Mouse (Mus musculus): ENCODE results near the gene Napsa.

Napsa gene

DNA sequence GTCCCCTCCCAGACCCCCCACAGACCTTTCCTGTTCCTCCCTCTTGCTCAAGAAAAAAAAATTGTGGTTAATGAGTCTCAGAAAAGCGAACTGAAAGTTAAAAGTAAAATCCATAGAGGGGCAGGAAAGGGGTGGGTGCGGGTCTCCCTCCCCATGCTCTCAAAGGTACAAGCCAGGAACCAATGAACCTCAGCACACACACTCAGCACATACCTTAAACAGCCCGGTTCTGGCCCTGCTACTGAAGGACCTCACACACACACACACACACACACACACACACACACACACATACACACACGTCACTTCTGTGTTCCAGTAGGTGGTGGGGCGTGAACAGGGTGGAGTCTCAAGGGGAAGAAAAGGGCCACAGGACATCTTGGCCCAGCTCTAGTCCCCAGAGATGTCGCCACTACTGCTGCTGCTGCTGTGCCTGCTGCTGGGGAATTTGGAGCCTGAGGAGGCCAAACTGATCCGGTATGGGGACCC lies at the start of gene Napsa:
TSS of gene Napsa (plus strand) at position 168 of the 489 bp plus-strand sequence.
- DNase-seq (ENCODE audit: low spot score): no peak

DNA sequence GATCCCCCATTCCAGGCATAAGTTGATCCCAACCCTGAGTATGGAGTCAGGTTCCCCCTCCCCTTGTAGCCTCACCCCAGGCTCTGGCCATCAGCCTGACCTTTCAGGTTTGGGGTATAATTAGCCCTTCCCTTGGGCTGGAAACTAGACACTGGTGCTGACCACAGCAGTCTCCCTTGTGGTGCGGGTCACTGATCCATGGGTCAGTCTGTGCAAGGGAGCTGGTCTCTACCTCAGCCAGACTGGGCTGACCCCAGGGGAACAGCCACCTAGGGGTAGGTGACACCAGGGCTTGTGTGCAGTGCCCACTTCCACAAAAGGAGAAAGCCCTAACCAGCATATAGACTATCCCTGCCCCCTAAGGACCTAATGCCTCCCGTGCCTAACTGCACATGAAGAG lies 49.1 kb upstream of the Napsa start:
- DNase-seq (ENCODE audit: low spot score): no peak

- no peak for DNase-seq (ENCODE audit: low spot score)
Measured at GRCm38 (mm10) chr7:44524502-44524901, 47.7 kb upstream of the Napsa start, which contains the start of gene Mybpc2. Gene Mybpc2 (minus strand): TSS chr7:44524656.

GRCm38 (mm10) chr7:44525126-44525832 lies 46.9 kb upstream of the Napsa start:
- peak; percentile 84 for DNase-seq (ENCODE audit: low spot score)

DNA sequence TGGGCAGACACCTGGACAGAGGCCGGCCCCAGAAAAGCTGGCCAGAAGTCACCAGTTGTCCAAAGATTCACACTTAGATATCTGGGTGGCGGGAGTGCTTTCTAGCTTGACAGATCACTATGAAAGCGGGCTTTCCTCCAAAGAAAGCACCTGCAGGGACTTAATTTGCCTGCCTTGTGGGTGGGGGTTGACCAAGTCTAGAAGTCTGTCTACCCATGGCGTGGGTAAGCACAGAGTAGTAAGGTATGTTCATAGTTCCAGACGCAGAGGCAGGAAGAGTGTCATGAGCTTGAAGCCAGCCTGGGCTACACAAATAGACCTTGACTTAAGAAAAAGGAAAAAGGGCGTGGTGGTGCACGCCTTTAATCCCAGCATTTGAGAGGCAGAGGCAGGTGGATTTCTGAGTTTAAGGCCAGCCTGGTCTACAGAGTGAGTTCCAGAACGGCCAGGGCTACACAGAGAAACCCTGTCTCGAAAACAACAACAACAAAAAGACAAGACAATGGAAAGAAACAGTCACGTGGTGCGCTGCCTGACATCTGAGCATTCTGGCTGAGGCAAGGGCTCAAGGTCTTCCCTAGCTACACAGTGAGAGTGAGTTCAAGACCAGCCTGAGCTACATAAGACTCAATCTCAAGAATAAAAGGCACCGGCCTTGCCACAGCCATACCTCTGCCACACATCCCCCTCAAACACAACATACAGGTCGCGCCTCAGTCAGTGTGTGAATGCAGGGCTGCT lies 45.6 kb upstream of the Napsa start:
- DNase-seq (ENCODE audit: low spot score): no peak

DNA sequence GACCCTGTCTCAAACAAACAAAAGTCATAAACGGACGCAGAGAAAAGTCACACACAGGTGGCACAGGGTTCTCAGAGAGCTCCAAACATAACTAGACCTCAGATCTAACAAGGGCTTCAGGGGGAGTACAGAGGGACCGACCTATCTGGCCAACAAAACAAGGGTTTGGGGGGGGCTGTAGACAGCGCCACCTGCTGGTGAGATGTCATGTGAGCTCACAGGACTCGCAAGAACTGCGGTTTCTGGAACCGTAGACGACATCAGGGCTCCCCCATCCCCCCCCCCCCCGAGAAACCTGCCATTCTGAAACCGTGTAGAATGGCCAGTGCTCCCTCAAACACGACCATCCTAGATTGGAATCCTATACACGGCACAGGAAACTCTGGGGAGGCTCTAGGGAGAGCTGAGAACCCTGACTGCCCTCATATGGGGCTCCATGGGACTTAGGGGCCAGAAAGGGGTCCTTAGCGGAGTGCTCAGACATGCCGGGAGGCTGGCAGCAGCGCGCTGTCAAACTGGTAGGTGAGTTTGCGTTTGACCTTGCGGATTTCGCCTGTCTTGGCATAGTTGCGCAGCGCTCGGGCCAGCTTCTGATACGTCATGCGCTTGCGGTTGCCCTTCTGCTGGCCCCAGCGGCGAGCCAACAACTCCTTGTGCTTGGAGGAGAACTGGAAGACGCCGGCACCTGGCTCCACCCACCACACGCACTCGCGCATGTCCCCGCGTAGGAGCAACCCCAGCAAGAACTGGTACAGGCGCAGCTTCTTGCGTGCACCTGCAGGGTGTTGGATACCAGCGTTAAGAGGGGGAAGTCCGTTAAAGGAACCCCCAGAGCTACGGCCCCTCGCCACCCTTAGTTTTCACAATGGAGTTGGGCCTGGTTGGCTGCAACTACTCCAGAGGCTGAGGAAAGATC lies 44.4 kb upstream of the Napsa start:
- peak; percentile 66 for DNase-seq (ENCODE audit: low spot score)

- DNase-seq (ENCODE audit: low spot score): no peak
Measured at GRCm38 (mm10) chr7:44529518-44529917, 42.7 kb upstream of the Napsa start.

- no peak for DNase-seq (ENCODE audit: low spot score)
Measured at GRCm38 (mm10) chr7:44530507-44530906, 41.7 kb upstream of the Napsa start.

GRCm38 (mm10) chr7:44531207-44531606 lies 41.0 kb upstream of the Napsa start:
- no peak for DNase-seq (ENCODE audit: low spot score)

DNA sequence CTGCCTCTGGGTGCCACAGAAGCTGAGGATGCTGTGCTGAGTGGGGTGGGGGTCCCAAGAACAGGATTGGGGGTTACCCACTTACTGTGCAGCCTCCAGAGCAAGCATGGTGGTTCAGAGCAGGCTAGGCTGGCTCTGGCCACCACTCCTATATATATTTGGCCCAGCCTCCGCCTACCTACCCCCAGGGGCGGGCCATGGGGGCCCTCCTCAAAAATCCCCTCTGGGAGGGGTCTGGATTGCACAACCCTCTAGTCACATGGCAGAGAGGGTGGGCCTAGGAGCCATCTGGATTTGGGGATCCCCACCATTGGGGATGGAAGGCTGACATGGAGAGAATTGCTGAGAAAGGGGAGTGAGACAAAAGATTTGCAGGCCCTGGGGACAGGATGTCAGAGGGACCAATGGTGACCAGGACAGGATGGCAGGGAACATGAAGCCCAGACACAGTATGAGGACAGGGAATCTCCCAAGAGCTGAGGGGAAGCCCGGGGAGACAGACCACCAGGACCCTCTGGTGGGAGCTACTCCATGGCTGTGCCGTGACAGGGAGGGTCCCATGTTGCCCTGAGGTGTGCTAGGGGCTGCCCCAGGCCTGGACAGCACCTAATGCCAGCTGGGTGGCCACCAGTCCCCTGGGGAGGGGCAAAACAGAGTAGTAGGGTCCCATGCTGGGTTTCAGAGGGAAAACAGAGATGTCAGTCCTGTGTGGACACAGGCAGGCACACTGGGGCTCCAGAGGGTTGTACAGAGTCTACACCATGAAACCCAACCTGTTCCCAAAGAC lies 40.0 kb upstream of the Napsa start, which contains the start of gene Spib:
TSS of gene Spib (minus strand) at position 126 of the 787 bp plus-strand sequence.
- DNase-seq (ENCODE audit: low spot score): no peak

- DNase-seq (ENCODE audit: low spot score): no peak
Measured at GRCm38 (mm10) chr7:44532918-44533745, 39.0 kb upstream of the Napsa start.

- DNase-seq (ENCODE audit: low spot score): no peak
Measured at GRCm38 (mm10) chr7:44533746-44534045, 38.5 kb upstream of the Napsa start.

DNA sequence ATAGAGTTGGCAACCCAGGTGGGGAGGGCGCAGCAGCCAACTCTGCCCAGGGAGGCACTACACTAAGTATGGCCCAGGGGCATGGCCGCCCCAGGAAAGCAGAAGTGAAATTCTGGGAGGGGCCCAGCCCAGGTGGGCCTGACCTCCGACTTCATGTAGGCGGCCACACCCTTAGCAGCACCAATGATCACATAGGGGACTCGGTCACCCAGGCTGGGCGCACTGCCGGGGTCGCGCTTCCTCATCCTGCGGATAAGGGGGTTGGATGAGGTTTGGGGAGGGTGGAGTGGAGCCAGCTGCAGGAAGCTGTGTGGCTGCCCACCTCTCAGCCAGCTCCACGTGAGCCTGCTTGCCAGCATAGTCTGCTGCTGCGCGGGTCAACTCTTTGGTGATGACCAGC lies 37.9 kb upstream of the Napsa start:
- DNase-seq (ENCODE audit: low spot score): no peak

GRCm38 (mm10) chr7:44534656-44535441 lies 37.3 kb upstream of the Napsa start:
- no peak for DNase-seq (ENCODE audit: low spot score)

- no peak for DNase-seq (ENCODE audit: low spot score)
Measured at GRCm38 (mm10) chr7:44535657-44536589, 36.3 kb upstream of the Napsa start.

GRCm38 (mm10) chr7:44536590-44536968 lies 35.6 kb upstream of the Napsa start:
- DNase-seq (ENCODE audit: low spot score): no peak

GRCm38 (mm10) chr7:44537009-44537408 lies 35.2 kb upstream of the Napsa start:
- DNase-seq (ENCODE audit: low spot score): no peak

GRCm38 (mm10) chr7:44537496-44537895 lies 34.7 kb upstream of the Napsa start:
- no peak for DNase-seq (ENCODE audit: low spot score)
